Comparison of ENCODE assay signal across 22 mouse cellular contexts in genomic region chr13:76734013-76734412, GRCm38 (mm10).
DNase-seq lines count a peak whose midpoint lies in the region; ATAC-seq and TF ChIP-seq lines count a peak whose summit lies in the region.
"Had no signal": no experiment of that assay in that cellular context is flagged by ENCODE, and none has a peak within 500 bp of the region (broad histone marks: within the 10 kb centered on the region; RNA-seq: fewer than 3 reads in every experiment).

No protein-coding gene starts in this region.

- ATAC-seq in frontal cortex, adult (ENCODE audit: low TSS enrichment), result peak; percentile 34; the same call in 1 of the 2 replicates
- ATAC-seq: activated CD4-positive, CD25-positive, alpha-beta regulatory T cell, adult 4 months; CD4-positive, CD25-positive, alpha-beta regulatory T cell, adult 4 months; Patski had no signal

- no peak overlapping the region for H3K27ac ChIP-seq in CH12.LX (ENCODE audit: insufficient read depth, low read depth)

- H3K9ac ChIP-seq in CH12.LX (ENCODE audit: insufficient read depth, low read depth), result no peak overlapping the region

- no peaks in the 10 kb centered on the region for H3K36me3 ChIP-seq in CH12.LX (replicated peaks in 1 of 2; ENCODE audit: control insufficient read depth in 1 of 2, insufficient read depth in 1 of 2, low read length in 1 of 2)
- H3K36me3 ChIP-seq: G1E had no signal

- no peak for DNase-seq in frontal cortex, postnatal 25 days (ENCODE audit: low spot score in 2 of 2)
- DNase-seq in CH12.LX (ENCODE audit: extremely low read depth), result peak; percentile 6
- peak; percentile 21 for DNase-seq in brain, adult 2 months (ENCODE audit: low read depth, low spot score)
- no peak for DNase-seq in right cerebral cortex, adult 18-20 months
- DNase-seq in lung, postnatal 25 days (ENCODE audit: low spot score), result no peak
- DNase-seq: adrenal gland, adult 2 months; adrenal gland, adult 8-10 months; adrenal gland, postnatal 10 days; adrenal gland, postnatal 14 days; adrenal gland, postnatal 25 days; adrenal gland, postnatal 36 days; B cell, adult 2 months; cerebellum, adult 11 months; cerebellum, adult 11-12 months; cerebellum, adult 18-20 months; cerebellum, adult 2 months; cerebellum, adult 8-10 months had no signal

- TF ChIP-seq POLR2A in CH12.LX (IDR thresholded peaks at IDR 0.05; ENCODE audit: low read depth, low read length), result no peak

- no peak for TF ChIP-seq CTCF in CH12.LX (conservative IDR thresholded peaks at IDR 0.05 in 1 of 2, IDR thresholded peaks at IDR 0.05 in 1 of 2; ENCODE audit: low read depth in 2 of 2, low read length in 2 of 2)

- in situ Hi-C loops in CH12.LX (cut with MboI; ENCODE audit: low pct_ligation_motif_present, low pct_unique_long_range_greater_than_20kb, low sequenced_read_pairs), result no loop called here

- H3K4me2 ChIP-seq in CH12.LX (ENCODE audit: insufficient read depth, low read depth, poor library complexity, severe bottlenecking), result no peak overlapping the region

- dilution Hi-C loops in CH12.LX (cut with MboI; ENCODE audit: extremely low pct_ligation_motif_present, extremely low pct_unique_long_range_greater_than_20kb, low sequenced_read_pairs), result no loop called here

- H3K4me3 ChIP-seq in CH12.LX (replicated peaks in 1 of 3; ENCODE audit: low read depth in 2 of 3, low read length in 2 of 3, poor library complexity in 1 of 3), result no peak overlapping the region

- TF ChIP-seq RAD21 in CH12.LX (IDR thresholded peaks at IDR 0.05; ENCODE audit: low read depth, low read length), result no peak

- no peaks in the 10 kb centered on the region for H3K27me3 ChIP-seq in CH12.LX (replicated peaks)

- H3K4me1 ChIP-seq in CH12.LX (ENCODE audit: control insufficient read depth in 1 of 2, insufficient read depth in 2 of 2), result peaks cover 0 to 12% of the 10 kb centered on the region in 2 experiments; a peak in 2 of 4 replicates

- no peaks in the 10 kb centered on the region for H3K9me3 ChIP-seq in CH12.LX (replicated peaks; ENCODE audit: low read length)
- H3K9me3 ChIP-seq: G1E had no signal

- no peaks in the 10 kb centered on the region for H3K79me2 ChIP-seq in CH12.LX (replicated peaks; ENCODE audit: control insufficient read depth, extremely low read depth, insufficient read depth, poor library complexity, severe bottlenecking)

- TF ChIP-seq EP300 in CH12.LX (IDR thresholded peaks at IDR 0.05; ENCODE audit: low read length), result peak; percentile 47; the same call in 1 of the 2 replicates

TF ChIP-seq in CH12.LX, 34 proteins besides CTCF, POLR2A, EP300 and RAD21:
- TF ChIP-seq ETS1 (conservative IDR thresholded peaks at IDR 0.05; ENCODE audit: low read depth, low read length) (peak; percentile 48), ZNF384 (IDR thresholded peaks at IDR 0.05; ENCODE audit: low read depth, low read length) (peak; percentile 79), MEF2A (IDR thresholded peaks at IDR 0.05; ENCODE audit: borderline replicate concordance, low read depth, low read length) (peak; percentile 85), BHLHE40 (IDR thresholded peaks at IDR 0.05; ENCODE audit: low read depth, low read length) (no peak)

Comparison
In these comparisons a context has a peak if more than half of its experiments do, and no peak if none do; other contexts are left out.
1. DNase-seq: peak in CH12.LX (single experiment) and brain, adult 2 months (single experiment); none in frontal cortex, postnatal 25 days (0 of 2), right cerebral cortex, adult 18-20 months (single experiment) and lung, postnatal 25 days (single experiment).